8 mouse cellular contexts compared by ENCODE assay signal in genomic region chr17:79862038-79862437, GRCm38 (mm10). TPM values are rescaled to one million over a fixed set of nuclear protein-coding genes. Genes with fewer than 3 reads are reported as not detected.
DNase-seq lines count a peak whose midpoint lies in the region; ATAC-seq and TF ChIP-seq lines count a peak whose summit lies in the region.

No protein-coding gene starts in this region.

- H3K36me3 ChIP-seq in intestine, postnatal 0 days (ENCODE audit: control insufficient read depth, insufficient read depth) = peaks cover 73% of the 10 kb centered on the region
- H3K36me3 ChIP-seq in intestine, embryonic 16.5 days (ENCODE audit: control insufficient read depth, insufficient read depth, low read length) = peaks cover 6% of the 10 kb centered on the region; the same call in 1 of the 2 replicates
- peaks cover 0 to 60% of the 10 kb centered on the region in 2 experiments; a peak in 2 of 4 replicates for H3K36me3 ChIP-seq in MEL (ENCODE audit: control insufficient read depth in 1 of 2, insufficient read depth in 2 of 2, low read length in 2 of 2)

- H3K79me2 ChIP-seq in MEL (ENCODE audit: control insufficient read depth, insufficient read depth, low read length, poor library complexity) = peaks cover 4% of the 10 kb centered on the region; the same call in 1 of the 2 replicates

- TF ChIP-seq CTCF in intestine, postnatal 0 days (IDR thresholded peaks at IDR 0.05; ENCODE audit: low read depth) = peak; percentile 65
- peak in 2 of 3 experiments; percentile 13 to 54; a peak in 2 of 6 replicates for TF ChIP-seq CTCF in MEL (IDR thresholded peaks at IDR 0.05 in 2 of 3, conservative IDR thresholded peaks at IDR 0.05 in 1 of 3; ENCODE audit: control insufficient read depth in 1 of 3, insufficient read depth in 1 of 3, low read depth in 2 of 3, low read length in 3 of 3, poor library complexity in 1 of 3, severe bottlenecking in 1 of 3)

- no peak overlapping the region for H3K4me2 ChIP-seq in intestine, postnatal 0 days (replicated peaks; ENCODE audit: low read depth)
- H3K4me2 ChIP-seq in intestine, embryonic 16.5 days (ENCODE audit: low read depth, low read length) = no peak overlapping the region

- peak; percentile 59 for TF ChIP-seq RAD21 in MEL (IDR thresholded peaks at IDR 0.05; ENCODE audit: low read depth, low read length)

- no peak overlapping the region for H3K9ac ChIP-seq in intestine, postnatal 0 days (ENCODE audit: low read depth, low read length)
- H3K9ac ChIP-seq in intestine, embryonic 16.5 days (ENCODE audit: low read depth, low read length) = no peak overlapping the region
- no peak overlapping the region for H3K9ac ChIP-seq in MEL (ENCODE audit: control insufficient read depth, low read depth, low read length, poor library complexity, severe bottlenecking)

- H3K27me3 ChIP-seq in intestine, postnatal 0 days (replicated peaks; ENCODE audit: control insufficient read depth, insufficient read depth, low read length) = no peaks in the 10 kb centered on the region
- no peaks in the 10 kb centered on the region for H3K27me3 ChIP-seq in intestine, embryonic 16.5 days (replicated peaks; ENCODE audit: control insufficient read depth, insufficient read depth, low read length)
- no peaks in the 10 kb centered on the region for H3K27me3 ChIP-seq in MEL (ENCODE audit: control insufficient read depth in 1 of 2, insufficient read depth in 2 of 2, low read length in 2 of 2)

- H3K9me3 ChIP-seq in intestine, postnatal 0 days (ENCODE audit: control insufficient read depth) = no peaks in the 10 kb centered on the region
- no peaks in the 10 kb centered on the region for H3K9me3 ChIP-seq in intestine, embryonic 16.5 days (ENCODE audit: control insufficient read depth, low read length)
- no peaks in the 10 kb centered on the region for H3K9me3 ChIP-seq in MEL (replicated peaks; ENCODE audit: insufficient read depth, low read length)

- WGBS in intestine, postnatal 0 days = 73% methylated on average over 1 of the region's 1 CpGs
- 65% methylated on average over 1 of the region's 1 CpGs for WGBS in intestine, embryonic 16.5 days

- H3K4me3 ChIP-seq in intestine, postnatal 0 days (ENCODE audit: low read depth, low read length) = no peak overlapping the region
- no peak overlapping the region for H3K4me3 ChIP-seq in intestine, embryonic 16.5 days (ENCODE audit: low read length)
- H3K4me3 ChIP-seq in MEL (ENCODE audit: control insufficient read depth in 1 of 2, insufficient read depth in 1 of 2, low read depth in 2 of 2, low read length in 2 of 2) = no peak overlapping the region

- H3K27ac ChIP-seq in intestine, postnatal 0 days (ENCODE audit: low read depth, low read length) = no peak overlapping the region
- no peak overlapping the region for H3K27ac ChIP-seq in intestine, embryonic 16.5 days (ENCODE audit: low read length)
- no peak overlapping the region for H3K27ac ChIP-seq in MEL (ENCODE audit: control insufficient read depth, low read depth, low read length)

- no peak for TF ChIP-seq EP300 in MEL (IDR thresholded peaks at IDR 0.05; ENCODE audit: low read depth in 1 of 2, low read length in 2 of 2)

- peak; percentile 35 for DNase-seq in A20 (ENCODE audit: low read depth, low spot score)
- DNase-seq in MEL (ENCODE audit: low read depth, low spot score) = peak; percentile 44
- DNase-seq in retina, adult 2 months (ENCODE audit: low read depth, low spot score) = peak; percentile 23
- no peak for DNase-seq in right cerebral cortex, postnatal 10 days (ENCODE audit: low spot score in 2 of 2)

- no peak for TF ChIP-seq POLR2A in MEL (IDR thresholded peaks at IDR 0.05; ENCODE audit: control insufficient read depth in 1 of 2, insufficient read depth in 1 of 2, low read depth in 1 of 2, low read length in 2 of 2, poor library complexity in 1 of 2)

- no peak for ATAC-seq in intestine, postnatal 0 days
- no peak for ATAC-seq in intestine, embryonic 16.5 days
- ATAC-seq in common myeloid progenitor, adult 5-6 weeks (replicated peaks; ENCODE audit: low read depth, poor library complexity, severe bottlenecking) = peak; percentile 56
- ATAC-seq in erythroid progenitor cell, adult 5-6 weeks (replicated peaks; ENCODE audit: low FRiP score, poor library complexity, severe bottlenecking) = no peak

- no peaks in the 10 kb centered on the region for H3K4me1 ChIP-seq in intestine, postnatal 0 days (replicated peaks; ENCODE audit: control insufficient read depth, insufficient read depth, low read length)
- no peaks in the 10 kb centered on the region for H3K4me1 ChIP-seq in intestine, embryonic 16.5 days (ENCODE audit: control insufficient read depth, insufficient read depth, low read length)
- H3K4me1 ChIP-seq in MEL (ENCODE audit: control insufficient read depth in 1 of 2, insufficient read depth in 2 of 2, low read length in 2 of 2) = no peaks in the 10 kb centered on the region

TF ChIP-seq in MEL, 35 proteins besides CTCF, POLR2A, EP300 and RAD21:
- TF ChIP-seq POLR2AphosphoS5 (IDR thresholded peaks at IDR 0.05; ENCODE audit: borderline replicate concordance, low read depth, low read length) (no peak), SMC3 (IDR thresholded peaks at IDR 0.05; ENCODE audit: low read depth, low read length) (peak; percentile 61), JUND (IDR thresholded peaks at IDR 0.05; ENCODE audit: low read depth, low read length) (no peak), GABPA (IDR thresholded peaks at IDR 0.05; ENCODE audit: low read depth, low read length) (no peak), USF1 (IDR thresholded peaks at IDR 0.05; ENCODE audit: low read depth, low read length) (no peak), ZC3H11A (IDR thresholded peaks at IDR 0.05; ENCODE audit: low read depth, low read length) (peak; percentile 47), USF2 (IDR thresholded peaks at IDR 0.05; ENCODE audit: borderline replicate concordance in 1 of 2, insufficient read depth in 1 of 2, low read depth in 1 of 2, low read length in 2 of 2) (no peak), NRF1 (IDR thresholded peaks at IDR 0.05; ENCODE audit: insufficient read depth, low read depth, low read length, poor library complexity, severe bottlenecking) (no peak), RCOR1 (IDR thresholded peaks at IDR 0.05; ENCODE audit: low read depth, low read length) (no peak), ZMIZ1 (IDR thresholded peaks at IDR 0.05; ENCODE audit: low read depth, low read length) (no peak), ZKSCAN1 (IDR thresholded peaks at IDR 0.05; ENCODE audit: low read depth, low read length) (no peak), HCFC1 (IDR thresholded peaks at IDR 0.05; ENCODE audit: low read depth, low read length) (no peak), MAFK (IDR thresholded peaks at IDR 0.05; ENCODE audit: borderline replicate concordance, low read depth, low read length) (no peak), ETS1 (IDR thresholded peaks at IDR 0.05; ENCODE audit: low read depth, low read length) (no peak), E2F4 (IDR thresholded peaks at IDR 0.05; ENCODE audit: borderline replicate concordance, low read depth, low read length) (no peak), ZNF384 (IDR thresholded peaks at IDR 0.05; ENCODE audit: low read depth, low read length) (peak; percentile 85), MAX (IDR thresholded peaks at IDR 0.05; ENCODE audit: low read length) (no peak), UBTF (IDR thresholded peaks at IDR 0.05; ENCODE audit: borderline replicate concordance, insufficient read depth, low read depth, low read length) (no peak), BHLHE40 (IDR thresholded peaks at IDR 0.05; ENCODE audit: borderline replicate concordance, low read depth, low read length) (no peak), POLR2AphosphoS2 (IDR thresholded peaks at IDR 0.05; ENCODE audit: low read length) (no peak)

RNA-seq across cellular contexts. Expression of gene Atl2, which starts 33.9 kb away (rescaled TPM):
- polyA plus RNA-seq in intestine, postnatal 0 days (2015; fragmentation: Nextera tagmentation; extraction: Ambion mirVana) = 110 and 112 TPM in 2 replicates
- polyA plus RNA-seq in intestine, embryonic 16.5 days (2015; fragmentation: Nextera tagmentation; extraction: Ambion mirVana) = 45.6 and 48.7 TPM in 2 replicates
- total RNA-seq in MEL (2012; rRNA removed) = 28.9 and 29.5 TPM in 2 replicates
- 100 to 1,000 TPM in 1 of 2 experiments, 10 to 100 TPM in 1; 43.3 to 118 TPM for polyA plus RNA-seq in MEL (2012; ENCODE audit: insufficient read depth in 1 of 2, insufficient read length in 2 of 2, low read depth in 1 of 2, low replicate concordance in 2 of 2, missing spikeins in 1 of 2)
- total RNA-seq in common myeloid progenitor, adult 5-6 weeks (2017) = 49.3 and 71.2 TPM in 2 replicates
- total RNA-seq in erythroid progenitor cell, adult 5-6 weeks (2015; ENCODE audit: low replicate concordance) = 134 and 176 TPM in 2 replicates
- 139 and 203 TPM in 2 replicates for total RNA-seq in erythroid progenitor cell, adult 5-6 weeks (2017; ENCODE audit: low replicate concordance)

Comparison
In these comparisons a context has a peak if more than half of its experiments do, and no peak if none do; other contexts are left out.
1. DNase-seq: peak in A20 (single experiment), MEL (single experiment) and retina, adult 2 months (single experiment); none in right cerebral cortex, postnatal 10 days (0 of 2).